Mouse (Mus musculus) midbrain, embryonic 11.5 days (tissue): ENCODE results near the gene AC124502.3. TPM values are rescaled to one million over a fixed set of nuclear protein-coding genes. Genes with fewer than 3 reads are reported as not detected.

Experiments
- ATAC-seq: fragments of 200-750 bp; cut with Nextera tagmentation; 2 replicates; pipeline ENCODE4 v1.8.0; 2017; ENCODE audit warnings: moderate TSS enrichment, moderate library complexity; ENCODE audit not compliant: low FRiP score
- DNase-seq: peaks from one replicate; pipeline ENCODE4 v3.0.0; 2015; ENCODE audit warnings: low spot score; ENCODE audit errors: missing footprints
- H3K27ac ChIP-seq: fragments of 300-500 bp; sonication (generic); 2 replicates; pipeline ENCODE4 v1.5.1; 2014; ENCODE audit warnings: low read depth, low read length
- H3K27me3 ChIP-seq: fragments of 300-500 bp; sonication (generic); 2 replicates; pipeline ENCODE4 v1.6.1; 2014; ENCODE audit warnings: mild to moderate bottlenecking, low read length, moderate library complexity, mixed read lengths; ENCODE audit not compliant: control insufficient read depth, insufficient read depth
- H3K36me3 ChIP-seq: fragments of 300-500 bp; sonication (generic); 2 replicates; pipeline ENCODE4 v1.6.1; 2014; ENCODE audit warnings: mild to moderate bottlenecking, low read length, moderate library complexity, mixed read lengths; ENCODE audit not compliant: control insufficient read depth, insufficient read depth
- H3K4me1 ChIP-seq: fragments of 300-500 bp; sonication (generic); 2 replicates; pipeline ENCODE4 v1.6.1; 2014; ENCODE audit warnings: low read length; ENCODE audit not compliant: control insufficient read depth, insufficient read depth
- H3K4me2 ChIP-seq: fragments of 300-500 bp; sonication (generic); 2 replicates; pipeline ENCODE4 v1.6.1; 2014; ENCODE audit warnings: mild to moderate bottlenecking, moderate library complexity
- H3K4me3 ChIP-seq: fragments of 300-500 bp; sonication (generic); 2 replicates; pipeline ENCODE4 v1.5.1; 2014; ENCODE audit warnings: low read depth, low read length
- H3K9ac ChIP-seq: fragments of 300-500 bp; sonication (generic); 2 replicates; pipeline ENCODE4 v1.6.1; 2014; ENCODE audit warnings: low read length
- H3K9me3 ChIP-seq: fragments of 300-500 bp; sonication (generic); 2 replicates; pipeline ENCODE4 v1.6.1; 2016; ENCODE audit warnings: low read length; ENCODE audit not compliant: control insufficient read depth
- WGBS: fragments of 180-500 bp; shearing (Covaris S2); extraction: QIAGEN DNeasy Blood & Tissue Kit; methylation state at CpG from one replicate; pipeline ENCODE4 v1.1.7; 2014; 5-methylcytosine and 5-hydroxymethylcytosine counted together
- polyA plus RNA-seq: library from polyadenylated mRNA; unstranded; fragments of >200 nt; fragmentation: Nextera tagmentation; extraction: Ambion mirVana; gene quantifications from 2 replicates; pipeline ENCODE4 v1.2.1, GENCODE M21; 2014

Gene AC124502.3
- polyA plus RNA-seq, 1 experiment from 2014 or later: 1.6 TPM

GRCm38 (mm10) chr19:5052853-5053252 lies 14.2 kb downstream of the AC124502.3 start:
- no peak for DNase-seq
- Histone ChIP-seq H3K36me3 (no peaks in the 10 kb centered on the region), H3K27me3 (peaks cover 35% of the 10 kb centered on the region), H3K4me1 (peaks cover 22% of the 10 kb centered on the region), H3K9ac (no peak overlapping the region), H3K9me3 (no peaks in the 10 kb centered on the region), H3K27ac (no peak overlapping the region), H3K4me3 (no peak overlapping the region), H3K4me2 (no peak overlapping the region)
- 65% methylated on average over 17 of the region's 17 CpGs for WGBS
- ATAC-seq: no peak

- Histone ChIP-seq H3K27me3 (peaks cover 35% of the 10 kb centered on the region), H3K9ac (no peak overlapping the region), H3K4me1 (peaks cover 23% of the 10 kb centered on the region), H3K27ac (no peak overlapping the region), H3K9me3 (no peaks in the 10 kb centered on the region), H3K4me3 (no peak overlapping the region), H3K4me2 (no peak overlapping the region), H3K36me3 (no peaks in the 10 kb centered on the region)
- DNase-seq: peak; percentile 95
- no peak for ATAC-seq
- WGBS: 18% methylated on average over 9 of the region's 9 CpGs
These were observed 15.2 kb downstream of the AC124502.3 start for GRCm38 (mm10) chr19:5053909-5054308.

- Histone ChIP-seq H3K9ac (no peak overlapping the region), H3K4me2 (no peak overlapping the region), H3K4me1 (peaks cover 9% of the 10 kb centered on the region)
These were observed 17.6 kb downstream of the AC124502.3 start for GRCm38 (mm10) chr19:5056251-5056650.

GRCm38 (mm10) chr19:5057876-5058775 lies 19.4 kb downstream of the AC124502.3 start:
- H3K9me3 ChIP-seq: no peaks in the 10 kb centered on the region
- H3K27ac ChIP-seq: no peak overlapping the region
- 25% methylated on average over 16 of the region's 16 CpGs for WGBS
- H3K4me1 ChIP-seq: peaks cover 8% of the 10 kb centered on the region; the same call in 1 of the 2 replicates
- no peak overlapping the region for H3K4me3 ChIP-seq
- H3K36me3 ChIP-seq: no peaks in the 10 kb centered on the region
- H3K27me3 ChIP-seq: peaks cover 8% of the 10 kb centered on the region
- DNase-seq (no peak), ATAC-seq (no peak)
- no peak overlapping the region for H3K4me2 ChIP-seq
- no peak overlapping the region for H3K9ac ChIP-seq

More at GRCm38 (mm10) chr19:5056251-5056650, 17.6 kb downstream of the AC124502.3 start:
- Histone ChIP-seq H3K27ac (no peak overlapping the region), H3K36me3 (no peaks in the 10 kb centered on the region), H3K27me3 (peaks cover 26% of the 10 kb centered on the region), H3K9me3 (no peaks in the 10 kb centered on the region), H3K4me3 (no peak overlapping the region)
- peak; percentile 95 for DNase-seq
- WGBS: 10% methylated on average over 6 of the region's 6 CpGs
- peak; percentile 61 for ATAC-seq

GRCm38 (mm10) chr19:5058801-5059771 lies 20.4 kb downstream of the AC124502.3 start:
- 13% methylated on average over 10 of the region's 10 CpGs for WGBS
- Histone ChIP-seq H3K4me2 (no peak overlapping the region), H3K27me3 (no peaks in the 10 kb centered on the region), H3K4me3 (no peak overlapping the region), H3K36me3 (no peaks in the 10 kb centered on the region), H3K4me1 (peaks cover 8% of the 10 kb centered on the region; the same call in 1 of the 2 replicates), H3K9me3 (no peaks in the 10 kb centered on the region), H3K27ac (no peak overlapping the region), H3K9ac (no peak overlapping the region)
- ATAC-seq (peak; percentile 47; the same call in 1 of the 2 replicates), DNase-seq (no peak)

GRCm38 (mm10) chr19:5060365-5061330 lies 22.0 kb downstream of the AC124502.3 start:
- no peak overlapping the region for H3K4me3 ChIP-seq
- H3K9ac ChIP-seq: no peak overlapping the region
- DNase-seq (no peak), ATAC-seq (no peak)
- no peaks in the 10 kb centered on the region for H3K9me3 ChIP-seq
- no peak overlapping the region for H3K27ac ChIP-seq
- no peaks in the 10 kb centered on the region for H3K27me3 ChIP-seq
- 41% methylated on average over 5 of the region's 5 CpGs for WGBS
- no peak overlapping the region for H3K4me2 ChIP-seq
- H3K4me1 ChIP-seq: peaks cover 8% of the 10 kb centered on the region; the same call in 1 of the 2 replicates
- H3K36me3 ChIP-seq: no peaks in the 10 kb centered on the region

- 91% methylated on average over 5 of the region's 5 CpGs for WGBS
- H3K4me2 ChIP-seq: no peak overlapping the region
- no peaks in the 10 kb centered on the region for H3K9me3 ChIP-seq
- H3K4me1 ChIP-seq: peaks cover 8% of the 10 kb centered on the region; the same call in 1 of the 2 replicates
- H3K9ac ChIP-seq: no peak overlapping the region
- H3K27ac ChIP-seq: no peak overlapping the region
- H3K36me3 ChIP-seq: no peaks in the 10 kb centered on the region
- DNase-seq: no peak
- no peak overlapping the region for H3K4me3 ChIP-seq
- no peak for ATAC-seq
- H3K27me3 ChIP-seq: 0 out of 2 replicates have a peak, but pooled peaks cover 2% of the 10 kb centered on the region
These were observed 23.4 kb downstream of the AC124502.3 start for GRCm38 (mm10) chr19:5062041-5062440.

GRCm38 (mm10) chr19:5062446-5062845 lies 23.8 kb downstream of the AC124502.3 start:
- ATAC-seq: no peak
- 84% methylated on average over 6 of the region's 6 CpGs for WGBS

More at GRCm38 (mm10) chr19:5062446-5062845, 23.8 kb downstream of the AC124502.3 start:
- Histone ChIP-seq H3K36me3 (no peaks in the 10 kb centered on the region), H3K9ac (no peak overlapping the region), H3K27ac (no peak overlapping the region), H3K9me3 (no peaks in the 10 kb centered on the region), H3K4me2 (no peak overlapping the region), H3K4me1 (peaks cover 8% of the 10 kb centered on the region), H3K4me3 (no peak overlapping the region), H3K27me3 (peaks cover 5% of the 10 kb centered on the region; the same call in 1 of the 2 replicates)
- DNase-seq: no peak
